Mouse (Mus musculus) right cerebral cortex, adult 18-20 months (tissue): ENCODE results near the gene Lipi.

ENCODE experiments used
- DNase-seq: peaks from one replicate; pipeline ENCODE4 v3.0.0; 2022; ENCODE audit warnings: mixed read lengths

Gene Lipi

GRCm38 (mm10) chr16:75585961-75586360, at the start of gene Lipi:
TSS of gene Lipi (minus strand) at chr16:75586061.
- DNase-seq: no peak

GRCm38 (mm10) chr16:75627862-75628261, 42.0 kb upstream of the Lipi start:
- DNase-seq: no peak

- DNase-seq: peak; percentile 30
Observed at GRCm38 (mm10) chr16:75617651-75618349, 31.9 kb upstream of the Lipi start.

DNA sequence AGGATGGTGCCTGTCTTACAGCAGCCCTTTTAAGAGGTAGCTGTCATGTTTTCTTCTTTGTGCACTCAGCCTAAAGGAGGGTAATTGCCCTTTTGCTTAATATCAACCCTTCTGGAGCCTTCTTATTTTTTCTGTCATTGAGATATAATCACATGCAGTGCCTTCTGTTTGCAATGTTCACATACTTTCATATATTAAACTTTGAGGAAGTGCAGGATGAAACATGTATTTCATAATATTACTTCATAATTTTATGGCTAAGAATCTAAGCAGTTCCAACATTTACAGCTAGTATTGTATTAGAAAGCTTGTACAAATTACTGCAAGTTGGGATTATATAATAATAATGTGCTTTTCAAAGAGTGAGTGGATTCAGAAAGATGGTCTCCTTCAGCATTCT, 26.7 kb upstream of the Lipi start:
- no peak for DNase-seq

- no peak for DNase-seq
Observed at GRCm38 (mm10) chr16:75606415-75606814, 20.6 kb upstream of the Lipi start.

GRCm38 (mm10) chr16:75593501-75594183, 7.8 kb upstream of the Lipi start:
- DNase-seq: no peak

- DNase-seq: peak; percentile 85
Observed at GRCm38 (mm10) chr16:75592671-75593500, 7.0 kb upstream of the Lipi start, which contains the start of gene Rbm11. TSS of gene Rbm11 (plus strand) at chr16:75592844.

DNA sequence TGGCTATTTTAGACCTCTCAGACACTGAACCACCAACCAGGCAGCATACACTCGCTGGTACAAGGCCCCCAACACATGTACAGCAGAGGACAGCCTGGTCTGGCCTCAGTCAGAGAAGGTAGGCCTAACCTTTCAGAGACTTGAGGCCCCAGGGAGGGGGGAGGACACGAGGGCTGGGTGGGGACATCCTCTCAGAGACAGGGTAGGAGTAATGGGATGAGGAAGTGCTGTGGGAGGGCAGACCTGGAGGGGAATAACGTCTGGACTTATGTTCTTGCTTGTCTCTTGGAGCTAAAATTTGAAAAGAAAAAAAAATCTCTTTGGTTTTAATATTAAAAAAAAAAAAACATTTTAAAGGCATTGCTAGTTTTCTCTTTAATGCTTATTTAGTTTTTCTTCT, 605 bp upstream of the Lipi start:
- no peak for DNase-seq

GRCm38 (mm10) chr16:75582279-75582678, 3.6 kb downstream of the Lipi start:
- DNase-seq: no peak

DNA sequence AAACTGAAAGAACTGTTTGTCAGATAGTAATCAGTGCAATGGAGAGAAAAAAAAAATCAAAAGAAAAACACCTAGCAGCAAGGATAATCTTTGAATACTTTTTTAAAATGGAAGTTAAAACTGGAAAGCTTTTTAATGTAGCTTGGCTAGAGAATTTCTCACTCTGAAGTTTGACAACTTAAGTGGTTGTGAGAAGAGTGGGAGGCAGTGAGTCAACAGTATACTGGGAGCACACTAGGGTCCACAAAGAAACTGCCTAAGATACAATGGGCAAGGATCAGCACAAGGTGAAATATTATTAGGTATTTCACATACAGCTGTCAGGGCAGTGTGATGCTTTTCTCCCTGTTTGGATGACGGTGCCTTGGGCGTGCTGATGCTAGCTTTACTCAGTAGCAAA, 23.0 kb downstream of the Lipi start:
- peak; percentile 4 for DNase-seq

GRCm38 (mm10) chr16:75545310-75545709, 40.6 kb downstream of the Lipi start:
- DNase-seq: no peak

DNA sequence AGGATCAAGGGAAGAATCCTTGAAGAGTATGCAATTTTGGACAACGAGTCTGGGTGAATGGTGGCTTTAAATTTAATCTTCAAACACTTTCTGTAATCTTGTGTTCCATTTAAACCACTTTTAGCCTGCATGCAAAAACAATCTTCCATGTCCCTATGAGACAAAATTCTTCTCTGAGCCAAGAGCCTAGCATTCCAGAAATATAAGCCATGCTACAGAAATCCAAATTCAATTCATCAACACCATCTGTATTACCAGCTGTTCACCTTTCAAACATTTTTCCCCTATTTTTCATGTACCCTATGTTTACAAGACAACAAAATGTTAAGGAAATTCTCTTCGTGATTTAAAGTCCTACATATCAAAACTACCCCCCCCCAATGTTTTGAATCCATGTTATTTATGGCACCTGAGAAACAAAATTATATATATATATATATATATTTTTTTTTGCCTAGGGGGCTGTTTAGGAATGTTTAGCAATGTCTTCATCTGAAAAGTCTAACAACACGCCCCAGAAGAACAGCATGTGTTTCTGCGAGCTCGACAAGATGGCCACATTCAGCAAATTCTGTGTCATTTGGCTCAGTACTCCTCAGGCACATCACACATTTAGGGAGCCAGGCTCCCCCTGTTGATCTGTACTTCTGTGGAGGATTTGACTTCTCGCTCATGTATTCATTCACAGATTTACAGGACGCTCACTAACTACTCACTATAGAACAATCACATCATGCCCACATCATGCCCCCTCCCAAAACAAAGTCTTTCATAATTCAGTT, 47.9 kb downstream of the Lipi start:
- DNase-seq: peak; percentile 25

GRCm38 (mm10) chr16:75531705-75532104, 54.2 kb downstream of the Lipi start:
- no peak for DNase-seq

GRCm38 (mm10) chr16:75496568-75496967, 89.3 kb downstream of the Lipi start:
- DNase-seq: no peak
